Mouse (Mus musculus) lung, postnatal 0 days (tissue): ENCODE results near the gene Pef1.

Experiments used
- CTCF ChIP-seq: IDR thresholded peaks from 2 replicates; pipeline ENCODE4 v1.5.1; 2016; ENCODE audit warnings: antibody characterized with exemption, mild to moderate bottlenecking
- EP300 ChIP-seq: IDR thresholded peaks from 2 replicates; pipeline ENCODE4 v1.6.1; 2016; ENCODE audit warnings: antibody characterized with exemption, mild to moderate bottlenecking, control low read depth

GRCm38 (mm10) chr4:130177536-130177935 is 75.2 kb downstream of the Pef1 start:
- TF ChIP-seq CTCF (no peak), EP300 (no peak)
